Mouse (Mus musculus) embryonic fibroblast, embryonic 13.5 days (primary cell): ENCODE results near the gene Ammecr1.

ENCODE experiments used
- CTCF ChIP-seq: IDR thresholded peaks from 2 replicates; pipeline ENCODE4 v1.5.1; 2011; ENCODE audit warnings: mild to moderate bottlenecking, control low read depth, low read length, moderate library complexity, borderline replicate concordance; ENCODE audit not compliant: insufficient read depth
- POLR2A ChIP-seq: IDR thresholded peaks from 2 replicates; pipeline ENCODE4 v1.6.1; 2011; ENCODE audit warnings: low read depth, mild to moderate bottlenecking, control low read depth, low read length, moderate library complexity

- TF ChIP-seq CTCF: no peak
- TF ChIP-seq POLR2A: no peak
Observed at GRCm38 (mm10) chrX:142984170-142984569, 17.6 kb upstream of the Ammecr1 start.
